Mouse (Mus musculus) bone marrow, adult 2 months (tissue): ENCODE data around the gene Abcb6. TPM values are rescaled to one million over a fixed set of nuclear protein-coding genes. Genes with fewer than 3 reads are reported as not detected.

Experiments
- H3K27ac ChIP-seq: fragments of 200-500 bp; 2 replicates; pipeline ENCODE4 v1.5.1; 2012; ENCODE audit warnings: low read depth, mild to moderate bottlenecking, control low read depth, inconsistent platforms, low read length; ENCODE audit not compliant: control insufficient read depth, poor library complexity, insufficient read depth
- H3K4me1 ChIP-seq: fragments of 200-500 bp; 2 replicates; pipeline ENCODE4 v1.6.1; 2011; ENCODE audit warnings: low read length; ENCODE audit not compliant: control insufficient read depth, insufficient read depth
- H3K4me3 ChIP-seq: fragments of 200-500 bp; replicated peaks from 2 replicates; pipeline ENCODE3; 2011; ENCODE audit warnings: mild to moderate bottlenecking, low read depth, low read length, control low read depth; ENCODE audit not compliant: control insufficient read depth
- CTCF ChIP-seq: fragments of 200-500 bp; IDR thresholded peaks from 2 replicates; pipeline ENCODE4 v1.5.1; 2011; ENCODE audit warnings: low read length, control low read depth; ENCODE audit not compliant: control insufficient read depth, insufficient read depth
- POLR2A ChIP-seq: fragments of 200-500 bp; IDR thresholded peaks from 2 replicates; pipeline ENCODE4 v1.6.1; 2011; ENCODE audit warnings: low read depth, mild to moderate bottlenecking, control low read depth, low read length, borderline replicate concordance; ENCODE audit not compliant: control insufficient read depth
- WGBS: fragments of 180-500 bp; shearing (Covaris S2); methylation state at CpG from one replicate; pipeline ENCODE4 v1.1.7; 2018; 5-methylcytosine and 5-hydroxymethylcytosine counted together
- polyA plus RNA-seq: library from polyadenylated mRNA; stranded (reverse); fragments of >200 nt; gene quantifications from 2 replicates; pipeline ENCODE4 v1.2.4, GENCODE M21; 2011; ENCODE audit warnings: low replicate concordance; ENCODE audit not compliant: missing spikeins, insufficient read depth, insufficient read length

Abcb6 gene
- 151 and 182 TPM in 2 replicates for polyA plus RNA-seq

DNA sequence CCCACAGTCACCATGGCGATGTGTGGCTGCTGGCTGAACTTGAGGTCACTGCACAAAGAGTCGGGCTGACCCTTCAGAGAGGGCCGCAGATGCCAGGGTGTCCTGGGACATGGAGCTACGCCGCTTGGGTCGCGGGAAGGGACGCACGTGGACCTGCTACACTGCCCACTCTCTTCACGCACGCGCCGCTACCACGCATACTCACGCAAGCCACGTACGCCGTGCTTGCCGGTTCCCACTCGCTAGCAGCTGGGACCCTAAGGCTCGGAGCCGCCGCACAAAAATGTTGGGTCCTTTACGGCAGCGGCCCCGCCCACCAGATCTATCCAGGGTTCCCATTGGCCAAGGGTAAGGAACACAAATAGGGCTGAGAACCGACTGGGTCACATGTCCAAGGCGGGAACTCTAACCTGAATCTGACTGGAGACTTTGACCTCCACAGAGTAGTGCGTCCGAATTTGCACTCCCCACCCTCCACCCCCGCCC, at the start of gene Abcb6:
TSS of gene Abcb6 (minus strand) at position 288 of the 486 bp plus-strand sequence.
- under 1% methylated on average over 31 of the region's 31 CpGs for WGBS
- TF ChIP-seq CTCF (0 out of 2 replicates have a peak, but pooled peaks have one; percentile 2), POLR2A (peak; percentile 92; the same call in 1 of the 2 replicates)
- peak within 1 kb of the TSS; percentile 94 for H3K27ac ChIP-seq
- no peaks in the 10 kb centered on the region; the same call in 1 of the 2 replicates for H3K4me1 ChIP-seq
- H3K4me3 ChIP-seq, result peak within 1 kb of the TSS; percentile 78

GRCm38 (mm10) chr1:75229158-75229557, 49.0 kb upstream of the Abcb6 start:
- TF ChIP-seq CTCF, result no peak
- TF ChIP-seq POLR2A, result no peak
- H3K4me1 ChIP-seq, result peaks cover 3% of the 10 kb centered on the region
- 32% methylated on average over 4 of the region's 4 CpGs for WGBS
- peak overlapping the region; percentile 28; the same call in 1 of the 2 replicates for H3K27ac ChIP-seq
- H3K4me3 ChIP-seq, result no peak overlapping the region

DNA sequence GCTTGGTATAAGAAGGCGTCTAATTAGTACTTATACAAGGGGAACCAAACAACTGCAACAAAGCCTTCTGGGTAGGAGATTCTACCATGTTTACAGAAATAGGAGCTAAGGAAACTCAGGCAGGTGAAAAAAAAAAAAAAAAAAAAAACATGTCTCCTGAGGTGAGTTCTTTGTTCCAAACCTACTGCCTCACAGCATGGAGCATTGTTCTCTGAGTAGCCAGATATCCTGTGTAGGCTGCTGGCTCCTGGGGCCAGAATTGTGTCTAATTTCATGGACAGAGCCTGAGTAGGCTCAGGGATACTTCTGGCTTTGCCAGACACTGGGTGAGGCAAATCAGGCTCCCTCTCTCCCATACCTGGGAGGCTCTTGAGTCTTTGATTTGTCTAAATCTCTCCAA, 47.5 kb upstream of the Abcb6 start:
- peaks cover 3% of the 10 kb centered on the region for H3K4me1 ChIP-seq
- no peak overlapping the region for H3K4me3 ChIP-seq
- TF ChIP-seq CTCF (no peak), POLR2A (no peak)
- 88% methylated on average over 1 of the region's 1 CpGs for WGBS
- no peak overlapping the region for H3K27ac ChIP-seq

- H3K4me3 ChIP-seq, result no peak overlapping the region
- peaks cover 3% of the 10 kb centered on the region for H3K4me1 ChIP-seq
- WGBS, result 42% methylated on average over 2 of the region's 2 CpGs
Observed at GRCm38 (mm10) chr1:75226138-75226537, 45.9 kb upstream of the Abcb6 start.

DNA sequence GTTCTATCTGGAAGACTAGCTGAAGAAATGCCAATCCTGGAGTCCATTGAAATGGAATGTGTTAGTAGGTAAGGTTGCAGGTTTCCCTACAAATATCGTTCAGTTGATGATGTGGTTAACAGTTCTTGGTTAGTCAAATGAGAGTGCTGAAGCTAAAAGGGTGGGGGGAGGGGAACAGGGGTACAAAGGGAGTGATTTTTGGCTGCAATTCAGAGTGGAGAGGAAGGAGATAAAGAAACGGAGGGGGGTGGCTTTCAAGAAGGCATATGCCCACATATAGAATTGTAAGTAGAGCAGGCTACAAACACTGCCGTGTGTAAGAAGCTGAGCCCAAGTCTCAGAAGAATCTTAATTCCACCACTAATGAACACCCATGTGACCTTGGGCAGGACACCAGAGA, 45.3 kb upstream of the Abcb6 start:
- H3K4me1 ChIP-seq, result peaks cover 3% of the 10 kb centered on the region
- TF ChIP-seq CTCF (no peak), POLR2A (no peak)
- no peak overlapping the region for H3K4me3 ChIP-seq
- WGBS, result 12% methylated on average over 3 of the region's 3 CpGs
- no peak overlapping the region for H3K27ac ChIP-seq

More at GRCm38 (mm10) chr1:75226138-75226537, 45.9 kb upstream of the Abcb6 start:
- H3K27ac ChIP-seq, result no peak overlapping the region
- no peak for TF ChIP-seq POLR2A
- no peak for TF ChIP-seq CTCF

DNA sequence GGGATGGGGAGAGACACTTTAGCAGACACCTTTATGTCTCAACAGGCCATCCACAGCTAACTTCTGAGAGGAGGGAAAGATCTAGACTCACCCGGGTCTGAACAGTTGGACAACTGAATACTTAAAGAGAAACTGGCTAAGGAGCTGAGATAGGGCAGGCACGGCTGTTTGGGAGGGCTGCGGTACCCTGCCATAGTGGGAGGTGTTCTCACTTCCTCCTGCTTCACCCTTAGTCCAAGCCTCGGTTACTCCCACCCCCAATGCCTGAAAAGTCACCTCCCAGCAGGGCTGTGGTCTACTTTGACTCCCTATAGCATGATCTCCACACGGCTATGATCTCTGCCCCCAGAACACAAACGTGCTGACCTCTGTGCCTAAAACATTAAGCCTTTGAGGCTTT, 43.3 kb upstream of the Abcb6 start:
- TF ChIP-seq CTCF, result no peak
- TF ChIP-seq POLR2A, result no peak
- peaks cover 1% of the 10 kb centered on the region for H3K4me1 ChIP-seq
- 2% methylated on average over 6 of the region's 6 CpGs for WGBS
- no peak overlapping the region for H3K27ac ChIP-seq
- no peak overlapping the region for H3K4me3 ChIP-seq

- Histone ChIP-seq H3K4me1 (peaks cover 1% of the 10 kb centered on the region), H3K4me3 (no peak overlapping the region), H3K27ac (no peak overlapping the region)
- TF ChIP-seq POLR2A (no peak), CTCF (no peak)
- 28% methylated on average over 6 of the region's 6 CpGs for WGBS
Observed at GRCm38 (mm10) chr1:75222926-75223325, 42.7 kb upstream of the Abcb6 start.

- Histone ChIP-seq H3K4me3 (no peak overlapping the region), H3K27ac (no peak overlapping the region), H3K4me1 (peaks cover 4% of the 10 kb centered on the region; the same call in 1 of the 2 replicates)
- WGBS, result 58% methylated on average over 3 of the region's 3 CpGs
- TF ChIP-seq CTCF, result no peak
- TF ChIP-seq POLR2A, result no peak
Observed at GRCm38 (mm10) chr1:75221538-75221937, 41.3 kb upstream of the Abcb6 start.
